8 mouse cellular contexts compared by ENCODE assay signal in the genomic region with DNA sequence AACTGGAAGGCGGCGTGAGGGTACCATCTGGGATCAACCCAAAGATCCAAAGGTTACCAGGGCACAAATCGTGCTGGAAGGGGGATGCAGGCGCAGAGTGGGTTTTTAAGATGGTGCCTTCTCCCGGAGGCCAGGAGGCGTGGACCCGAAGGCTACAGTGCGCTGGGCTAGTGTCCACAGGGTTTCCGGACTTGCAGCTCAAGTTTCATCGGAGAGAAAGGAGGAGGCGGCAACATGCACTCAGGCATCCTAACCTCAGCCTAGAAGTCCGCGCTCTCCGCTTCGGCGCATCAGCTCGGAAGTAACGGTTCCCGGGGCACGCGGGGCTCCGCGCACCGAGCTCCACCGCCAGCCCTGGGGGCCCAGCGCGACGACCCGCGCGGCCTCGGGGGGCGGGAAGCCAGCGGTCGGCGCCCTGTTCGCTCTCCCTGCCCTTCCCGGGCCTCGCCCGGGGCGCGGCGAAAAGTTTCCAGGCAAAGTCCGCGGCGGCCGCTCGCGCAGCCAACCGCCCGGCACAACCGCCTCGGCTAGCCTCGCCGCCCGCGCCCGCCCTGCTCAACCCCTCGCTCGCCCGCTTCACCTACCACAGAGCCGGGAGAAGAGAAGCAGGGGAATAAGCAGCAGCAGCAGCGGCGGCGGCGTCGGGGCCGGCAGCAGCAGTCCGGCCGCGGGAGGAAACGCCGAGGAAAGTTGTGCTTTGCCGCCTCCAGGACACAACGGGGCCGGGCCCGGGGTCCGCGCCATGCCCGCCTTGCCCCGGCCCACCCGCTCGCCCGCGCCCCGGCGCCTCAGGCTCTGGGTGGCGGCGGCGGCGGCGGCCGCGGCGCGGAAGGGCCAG. TPM values are rescaled to one million over a fixed set of nuclear protein-coding genes. Genes with fewer than 3 reads are reported as not detected.
DNase-seq lines count a peak whose midpoint lies in the region; ATAC-seq and TF ChIP-seq lines count a peak whose summit lies in the region.

No protein-coding gene starts in this region.

- no peak for TF ChIP-seq EP300 in liver, embryonic 14.5 days (IDR thresholded peaks at IDR 0.05; ENCODE audit: low read depth)

- peak overlapping the region; percentile 94 for H3K4me3 ChIP-seq in forebrain, embryonic 10.5 days
- peak overlapping the region; percentile 91 for H3K4me3 ChIP-seq in heart, embryonic 12.5 days
- peak overlapping the region; percentile 50 to 68 for H3K4me3 ChIP-seq in liver, embryonic 14.5 days (ENCODE audit: insufficient read depth in 1 of 2, low read depth in 2 of 2, low read length in 2 of 2)
- H3K4me3 ChIP-seq in neural tube, embryonic 14.5 days (ENCODE audit: low read depth, low read length), result peak overlapping the region; percentile 91

- H3K27me3 ChIP-seq in forebrain, embryonic 10.5 days (ENCODE audit: poor library complexity, severe bottlenecking), result no peaks in the 10 kb centered on the region
- no peaks in the 10 kb centered on the region for H3K27me3 ChIP-seq in heart, embryonic 12.5 days (replicated peaks)
- peaks cover 44% of the 10 kb centered on the region for H3K27me3 ChIP-seq in liver, embryonic 14.5 days (ENCODE audit: control insufficient read depth, insufficient read depth, low read length)
- H3K27me3 ChIP-seq in neural tube, embryonic 14.5 days (ENCODE audit: control insufficient read depth, insufficient read depth, low read length), result no peaks in the 10 kb centered on the region

- peak overlapping the region; percentile 98 for H3K9ac ChIP-seq in heart, embryonic 12.5 days
- no peak overlapping the region for H3K9ac ChIP-seq in liver, embryonic 14.5 days (replicated peaks)
- H3K9ac ChIP-seq in neural tube, embryonic 14.5 days (replicated peaks; ENCODE audit: low read depth, low read length), result peak overlapping the region; percentile 91

- H3K36me3 ChIP-seq in forebrain, embryonic 10.5 days (replicated peaks), result peaks cover 9% of the 10 kb centered on the region
- H3K36me3 ChIP-seq in heart, embryonic 12.5 days, result peaks cover 3% of the 10 kb centered on the region; the same call in 1 of the 2 replicates
- H3K36me3 ChIP-seq in liver, embryonic 14.5 days (replicated peaks; ENCODE audit: control insufficient read depth, insufficient read depth, low read depth), result no peaks in the 10 kb centered on the region
- H3K36me3 ChIP-seq in neural tube, embryonic 14.5 days (ENCODE audit: control insufficient read depth, insufficient read depth, low read length), result no peaks in the 10 kb centered on the region

- TF ChIP-seq CTCF in liver, embryonic 14.5 days (IDR thresholded peaks at IDR 0.05; ENCODE audit: low read depth), result no peak

- DNase-seq in B cell, adult 2 months, result peak; percentile 1
- peak; percentile 62 to 63 for DNase-seq in adrenal gland, postnatal 36 days
- DNase-seq in forebrain, embryonic 10.5 days (ENCODE audit: extremely low spot score, low spot score), result peak; percentile 72
- peak; percentile 72 for DNase-seq in kidney, adult 9 months
- DNase-seq in liver, embryonic 14.5 days (ENCODE audit: low read depth in 3 of 3, low spot score in 3 of 3), result no peak
- peak; percentile 13 for DNase-seq in thymus, postnatal 25 days

- H3K27ac ChIP-seq in forebrain, embryonic 10.5 days, result peak overlapping the region; percentile 99
- H3K27ac ChIP-seq in heart, embryonic 12.5 days (ENCODE audit: poor library complexity, severe bottlenecking), result peak overlapping the region; percentile 97
- no peak overlapping the region for H3K27ac ChIP-seq in liver, embryonic 14.5 days
- H3K27ac ChIP-seq in neural tube, embryonic 14.5 days (ENCODE audit: low read depth, low read length), result peak overlapping the region; percentile 87

- peaks cover 37% of the 10 kb centered on the region for H3K4me1 ChIP-seq in forebrain, embryonic 10.5 days
- H3K4me1 ChIP-seq in heart, embryonic 12.5 days (replicated peaks), result peaks cover 18% of the 10 kb centered on the region
- H3K4me1 ChIP-seq in liver, embryonic 14.5 days (replicated peaks; ENCODE audit: control insufficient read depth in 2 of 2, insufficient read depth in 2 of 2, low read length in 1 of 2), result peaks cover 0 to 4% of the 10 kb centered on the region in 2 experiments; a peak in 2 of 4 replicates
- peaks cover 22% of the 10 kb centered on the region; the same call in 1 of the 2 replicates for H3K4me1 ChIP-seq in neural tube, embryonic 14.5 days (ENCODE audit: control insufficient read depth, insufficient read depth, low read length)

- peak; percentile 40 for ATAC-seq in heart, embryonic 12.5 days (ENCODE audit: insufficient number of reproducible peaks, low FRiP score)
- peak; percentile 29; the same call in 1 of the 2 replicates for ATAC-seq in liver, embryonic 14.5 days (ENCODE audit: insufficient read depth)
- peak; percentile 38 for ATAC-seq in neural tube, embryonic 14.5 days (ENCODE audit: low read depth)

- no peaks in the 10 kb centered on the region; the same call in 1 of the 2 replicates for H3K9me3 ChIP-seq in forebrain, embryonic 10.5 days
- no peaks in the 10 kb centered on the region for H3K9me3 ChIP-seq in heart, embryonic 12.5 days (replicated peaks)
- no peaks in the 10 kb centered on the region for H3K9me3 ChIP-seq in liver, embryonic 14.5 days (ENCODE audit: control insufficient read depth, low read length)
- no peaks in the 10 kb centered on the region for H3K9me3 ChIP-seq in neural tube, embryonic 14.5 days (ENCODE audit: control insufficient read depth, low read length)

- H3K4me2 ChIP-seq in heart, embryonic 12.5 days, result peak overlapping the region; percentile 79
- H3K4me2 ChIP-seq in liver, embryonic 14.5 days (ENCODE audit: low read depth), result peak overlapping the region; percentile 59
- peak overlapping the region; percentile 91 for H3K4me2 ChIP-seq in neural tube, embryonic 14.5 days (ENCODE audit: low read depth, low read length)

- 1% methylated on average over 94 of the region's 96 CpGs for WGBS in forebrain, embryonic 10.5 days
- under 1% methylated on average over 69 of the region's 96 CpGs for WGBS in heart, embryonic 12.5 days
- WGBS in liver, embryonic 14.5 days (ENCODE audit: insufficient replicate concordance), result under 1% methylated on average over 71 of the region's 96 CpGs
- WGBS in neural tube, embryonic 14.5 days, result under 1% methylated on average over 57 of the region's 96 CpGs

RNA-seq across cellular contexts. Expression of gene Nectin3, which starts 2.1 kb away (rescaled TPM):
- 10 to 100 TPM; 27.2 to 42.1 TPM for total RNA-seq in adrenal gland, postnatal 36 days (2021)
- 30.6 and 36.8 TPM in 2 replicates for polyA plus RNA-seq in forebrain, embryonic 10.5 days (2016; fragmentation: Nextera tagmentation; extraction: Ambion mirVana)
- polyA plus RNA-seq in heart, embryonic 12.5 days (2016; fragmentation: Nextera tagmentation; extraction: Ambion mirVana), result 27.1 and 27.7 TPM in 2 replicates
- 2.0 and 2.5 TPM in 2 replicates for polyA plus RNA-seq in liver, embryonic 14.5 days (2012; rRNA removed)
- 4.6 and 5.1 TPM in 2 replicates for polyA plus RNA-seq in liver, embryonic 14.5 days (2014; fragmentation: Nextera tagmentation; extraction: Ambion mirVana)
- polyA plus RNA-seq in neural tube, embryonic 14.5 days (2014; fragmentation: Nextera tagmentation; extraction: Ambion mirVana), result 29.5 and 36.3 TPM in 2 replicates

Comparison
In these comparisons a context has a peak if more than half of its experiments do, and no peak if none do; other contexts are left out.
1. DNase-seq: peak in B cell, adult 2 months (2 of 2), adrenal gland, postnatal 36 days (2 of 2), forebrain, embryonic 10.5 days (single experiment), kidney, adult 9 months (single experiment) and thymus, postnatal 25 days (single experiment); none in liver, embryonic 14.5 days (0 of 3).
2. Peak in every context shown above with its lines, with median percentiles within 50 percentile points of each other: H3K4me3 ChIP-seq, ATAC-seq and H3K4me2 ChIP-seq.